Mouse (Mus musculus) bone marrow, adult 2 months (tissue): ENCODE data around the gene Ccdc51.

ENCODE experiments used
- CTCF ChIP-seq: fragments of 200-500 bp; IDR thresholded peaks from 2 replicates; pipeline ENCODE4 v1.5.1; 2011; ENCODE audit warnings: low read length, control low read depth; ENCODE audit not compliant: control insufficient read depth, insufficient read depth
- POLR2A ChIP-seq: fragments of 200-500 bp; IDR thresholded peaks from 2 replicates; pipeline ENCODE4 v1.6.1; 2011; ENCODE audit warnings: low read depth, mild to moderate bottlenecking, control low read depth, low read length, borderline replicate concordance; ENCODE audit not compliant: control insufficient read depth

DNA sequence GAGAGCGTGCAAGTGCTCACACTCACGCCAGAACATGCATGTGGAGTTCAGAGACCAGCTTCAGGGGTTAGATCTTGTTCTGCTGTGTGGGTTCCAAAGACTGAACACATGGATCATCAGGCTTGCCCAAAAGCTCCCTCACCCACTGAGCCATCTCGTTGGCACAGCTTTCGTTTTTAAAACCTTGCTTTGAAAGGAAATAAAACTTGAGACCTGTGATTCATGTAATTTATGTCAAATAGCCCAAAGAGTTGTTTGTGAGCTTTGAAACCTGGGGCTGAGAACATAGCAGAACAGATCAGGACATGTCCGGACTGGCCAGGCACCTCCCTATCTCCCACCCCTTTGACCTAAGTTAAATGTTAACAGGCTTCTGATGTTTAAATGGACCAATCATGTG, 47.8 kb downstream of the Ccdc51 start:
- no peak for TF ChIP-seq POLR2A
- no peak for TF ChIP-seq CTCF
